Mouse (Mus musculus): Measurements from ENCODE around the gene Usp1. TPM values are rescaled to one million over a fixed set of nuclear protein-coding genes. Genes with fewer than 3 reads are reported as not detected.
A peak's percentile ranks its signal among the peaks of the same experiment; 100 is the strongest.

The Usp1 gene
- 10 to 100 TPM; 11.2 to 12.1 TPM for total RNA-seq (2021)
- long read RNA-seq, experiment 1, transcript Usp1-202 (9 exons, 3,527 nt): major isoform, 7 of 21 reads
- long read RNA-seq, experiment 1, partial matches to known transcripts: 2 of 21 reads
- long read RNA-seq, experiment 1, other reads (novel, unspliced or antisense): 8 of 21 reads
- long read RNA-seq, experiment 2, transcript Usp1-202 (9 exons, 3,527 nt): major isoform, 5 of 14 reads
- long read RNA-seq, experiment 2, partial matches to known transcripts: 0 of 14 reads
- long read RNA-seq, experiment 2, other reads (novel, unspliced or antisense): 5 of 14 reads

DNA sequence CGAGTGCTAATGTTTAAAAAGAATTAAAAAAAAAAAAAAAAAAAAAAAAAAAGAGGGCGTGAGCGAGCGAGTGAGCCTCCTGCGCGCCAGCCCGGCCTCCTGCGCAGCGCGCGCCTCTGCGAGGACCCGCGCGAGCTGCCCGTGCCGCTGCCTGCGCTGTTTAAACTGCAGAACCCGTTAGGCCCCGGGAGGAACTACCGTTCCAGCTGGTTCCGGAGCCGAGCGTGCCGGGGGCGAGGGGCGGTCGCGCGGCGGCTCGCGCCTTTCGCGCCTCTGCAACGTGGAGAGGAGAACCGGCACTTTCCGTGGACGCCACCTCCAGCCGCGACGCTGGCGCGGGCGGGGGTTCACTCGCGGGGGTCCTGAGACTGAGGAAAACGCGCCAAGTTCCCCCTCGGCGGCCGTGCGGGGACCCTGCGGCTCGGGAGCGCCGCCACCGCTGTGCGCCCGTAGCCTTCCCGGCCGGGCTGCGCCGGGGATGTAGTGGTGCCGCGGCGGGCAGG lies at the start of gene Usp1:
Gene Usp1, plus strand, starts transcription at position 243 of the 503 bp plus-strand sequence.
- no peak for TF ChIP-seq CTCF (IDR thresholded peaks at IDR 0.05)
- intact Hi-C loops (cut with DNase I): no loop called here
- DNase-seq: peak; percentile 89

DNA sequence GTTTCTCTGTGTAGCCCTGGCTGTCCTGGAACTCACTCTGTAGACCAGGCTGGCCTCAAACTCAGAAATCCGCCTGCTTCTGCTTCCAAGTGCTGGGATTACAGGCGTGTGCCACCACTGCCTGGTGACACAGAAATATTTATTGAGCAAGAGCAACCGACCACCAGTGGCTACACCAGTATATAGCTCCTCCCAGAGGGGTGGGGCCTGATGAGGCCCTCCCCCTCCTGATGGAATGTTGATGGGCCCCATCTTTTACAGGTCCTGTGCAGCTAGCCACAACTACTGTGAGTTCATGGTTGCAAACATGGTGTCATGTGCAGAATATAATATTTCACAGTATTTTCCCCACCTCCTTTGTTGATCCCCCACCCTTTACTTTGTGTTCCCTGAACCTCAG lies 40.9 kb upstream of the Usp1 start:
- Histone ChIP-seq H3K4me3 (no peak overlapping the region), H3K27ac (no peak overlapping the region)
- intact Hi-C loops (cut with DNase I): no loop called here
- DNase-seq: no peak
- no peak for TF ChIP-seq CTCF (IDR thresholded peaks at IDR 0.05)

More for the DNA sequence above, at the start of gene Usp1:
- Histone ChIP-seq H3K4me3 (peak within 1 kb of the TSS; percentile 95), H3K27ac (peak within 1 kb of the TSS; percentile 98)

DNA sequence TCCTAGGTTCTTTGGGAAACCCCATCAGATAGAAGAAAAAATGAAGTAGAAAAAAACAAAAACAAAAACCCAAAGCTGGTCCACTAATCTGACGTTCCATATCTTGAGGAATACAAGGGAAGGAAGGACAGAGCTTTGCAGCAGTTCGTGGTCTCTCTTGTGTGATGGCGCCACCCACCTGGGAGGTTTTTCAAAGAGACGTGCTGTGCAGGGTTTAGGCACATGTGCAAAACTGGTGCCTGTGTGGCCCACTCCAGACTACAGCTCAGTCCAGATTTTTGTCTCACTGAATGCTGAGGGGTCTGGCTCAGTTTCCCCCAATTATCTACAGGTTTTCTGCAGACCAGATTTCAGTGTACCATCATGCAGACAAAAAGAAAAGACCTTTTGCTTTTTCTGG lies 37.2 kb upstream of the Usp1 start:
- intact Hi-C loops (cut with DNase I): loop anchor here (2.0 to 5.0 kb wide), 2 partner anchors 146 to 164 kb away; no protein-coding TSS in a partner anchor
- H3K27ac ChIP-seq: no peak overlapping the region
- no peak overlapping the region for H3K4me3 ChIP-seq
- no peak for TF ChIP-seq CTCF (IDR thresholded peaks at IDR 0.05)
- no peak for DNase-seq

DNA sequence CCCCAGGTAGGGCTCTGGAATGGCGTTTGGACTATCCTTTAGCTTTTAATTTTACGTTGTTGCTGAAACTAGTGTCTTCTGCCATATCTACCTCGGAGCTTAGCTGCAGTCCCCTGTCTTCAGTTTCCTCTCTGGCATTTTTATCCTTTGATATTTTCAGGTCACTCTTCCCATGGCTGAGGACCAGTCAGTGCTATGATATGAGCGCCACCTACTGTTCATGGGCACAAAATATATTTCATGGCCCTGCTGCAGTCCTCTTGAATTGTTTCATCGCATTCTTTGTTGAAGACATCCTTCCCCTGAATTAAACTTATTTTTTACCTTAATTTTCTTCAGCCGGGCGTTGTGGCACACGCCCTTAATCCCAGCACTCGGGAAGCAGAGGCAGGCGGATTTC lies 36.5 kb upstream of the Usp1 start:
- Histone ChIP-seq H3K4me3 (no peak overlapping the region), H3K27ac (no peak overlapping the region)
- DNase-seq: peak; percentile 33
- intact Hi-C loops (cut with DNase I): loop anchor here (2.0 to 5.0 kb wide), 2 partner anchors 146 to 165 kb away; no protein-coding TSS in a partner anchor
- TF ChIP-seq CTCF (IDR thresholded peaks at IDR 0.05): peak; percentile 81

DNA sequence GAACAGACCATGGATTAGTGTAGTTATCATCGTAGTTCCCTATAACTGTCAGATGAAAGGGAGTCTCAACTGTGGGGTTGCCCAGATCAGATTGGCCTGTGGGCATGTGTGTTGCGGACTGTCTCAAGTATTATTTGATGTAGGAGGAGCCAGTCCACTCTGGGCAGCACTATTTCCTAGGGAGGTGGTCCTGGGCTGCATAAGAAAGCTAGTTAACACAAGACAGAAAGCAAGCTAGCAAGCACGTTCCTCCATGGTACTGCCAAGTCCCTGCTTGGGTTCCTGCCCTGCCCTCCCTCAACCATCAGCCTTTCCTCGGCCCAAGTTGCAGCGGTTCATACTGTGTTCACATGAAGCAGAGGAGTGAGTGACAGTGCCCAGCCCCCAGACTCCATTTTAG lies 13.4 kb upstream of the Usp1 start:
- TF ChIP-seq CTCF (IDR thresholded peaks at IDR 0.05): no peak
- intact Hi-C loops (cut with DNase I): no loop called here
- no peak overlapping the region for H3K4me3 ChIP-seq
- no peak overlapping the region for H3K27ac ChIP-seq
- no peak for DNase-seq

DNA sequence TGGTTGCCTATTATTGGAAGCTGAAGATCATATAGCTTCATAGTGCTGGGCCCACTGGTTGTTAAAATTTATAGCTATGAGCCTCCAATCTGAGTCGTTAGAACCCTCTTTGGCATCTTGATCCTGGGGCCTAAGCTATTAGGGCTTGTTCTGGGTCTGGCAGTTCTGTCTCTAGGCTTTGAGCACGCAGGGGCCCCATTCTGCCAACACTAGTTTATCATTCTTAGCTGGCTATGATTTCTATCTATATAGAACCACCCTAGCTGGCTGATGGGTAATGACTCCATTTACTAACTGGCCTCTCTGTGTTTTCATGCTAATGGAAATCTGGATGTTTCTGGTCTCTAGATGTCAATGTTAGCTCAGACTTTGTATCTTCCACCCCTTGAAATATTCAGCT lies 5.9 kb upstream of the Usp1 start:
- Histone ChIP-seq H3K27ac (no peak overlapping the region), H3K4me3 (no peak overlapping the region)
- intact Hi-C loops (cut with DNase I): no loop called here
- TF ChIP-seq CTCF (IDR thresholded peaks at IDR 0.05): no peak
- DNase-seq: no peak

DNA sequence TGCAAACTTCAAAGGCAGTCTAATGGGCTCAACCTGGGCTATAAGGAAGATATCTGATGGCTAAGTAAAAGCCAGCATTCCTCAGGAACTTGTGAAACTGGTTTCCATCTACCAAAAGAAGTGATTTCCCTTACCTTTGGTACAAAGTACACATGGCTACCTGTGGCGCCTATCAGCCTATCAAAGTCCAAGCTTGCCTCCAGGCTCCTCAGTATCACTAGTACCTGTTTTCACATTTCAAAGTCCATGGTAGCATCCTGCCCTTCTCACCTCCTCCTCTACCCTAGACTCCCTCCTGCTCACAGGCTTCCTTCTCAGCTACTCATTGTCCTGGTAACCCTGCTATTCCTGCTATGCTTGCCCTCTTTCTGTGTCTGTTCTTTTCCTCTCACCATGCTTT lies 5.4 kb upstream of the Usp1 start:
- H3K4me3 ChIP-seq: no peak overlapping the region
- DNase-seq: no peak
- intact Hi-C loops (cut with DNase I): no loop called here
- TF ChIP-seq CTCF (IDR thresholded peaks at IDR 0.05): no peak
- H3K27ac ChIP-seq: no peak overlapping the region

DNA sequence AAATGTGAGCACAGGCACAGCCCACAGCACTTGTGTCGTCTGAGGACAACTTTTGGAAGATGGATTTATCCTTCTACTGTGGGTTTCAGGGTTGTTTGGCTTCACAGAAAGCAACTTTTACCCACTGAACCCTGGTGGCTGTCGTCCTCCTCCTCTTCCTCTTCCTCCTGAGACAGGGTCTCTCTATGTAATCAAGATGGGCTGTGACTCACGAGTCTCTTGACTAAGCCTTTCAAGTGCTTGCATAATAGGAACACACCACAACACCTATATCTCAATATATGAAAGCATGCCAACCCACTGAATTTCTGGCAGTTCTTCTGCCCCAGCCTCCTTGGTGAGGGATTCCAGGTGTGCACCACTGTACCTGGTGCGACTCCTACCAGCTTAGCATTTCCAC lies 2.7 kb upstream of the Usp1 start:
- no peak overlapping the region for H3K4me3 ChIP-seq
- intact Hi-C loops (cut with DNase I): no loop called here
- DNase-seq: no peak
- H3K27ac ChIP-seq: no peak overlapping the region
- TF ChIP-seq CTCF (IDR thresholded peaks at IDR 0.05): no peak

DNA sequence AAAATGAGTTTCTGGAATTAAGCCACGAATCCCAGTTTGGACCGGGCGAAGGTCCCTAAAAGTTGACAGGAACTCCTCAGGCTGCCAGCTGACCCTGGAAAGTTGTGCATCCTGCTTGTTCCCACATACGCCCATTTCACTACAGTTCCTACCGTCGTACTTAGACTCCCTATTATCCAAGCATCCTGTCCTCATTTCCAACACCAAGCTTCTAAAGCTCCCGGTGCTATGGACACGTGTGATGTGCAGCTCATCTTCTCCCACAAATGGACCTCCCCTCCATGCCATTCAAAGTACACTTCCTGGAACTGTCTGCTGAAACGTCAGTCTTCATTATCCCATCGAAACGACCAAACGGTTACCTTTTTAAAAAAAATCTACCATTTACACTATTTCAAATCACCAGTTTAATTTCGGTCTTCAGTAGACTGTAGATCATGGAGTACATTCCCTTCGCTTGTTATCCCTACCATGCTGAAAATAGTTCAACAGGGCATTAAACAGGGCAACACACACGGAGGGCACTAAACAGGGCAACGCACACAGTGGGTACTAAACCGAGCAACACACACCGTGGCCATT lies 1.5 kb upstream of the Usp1 start:
- intact Hi-C loops (cut with DNase I): no loop called here
- H3K27ac ChIP-seq: peak overlapping the region; percentile 98
- no peak for TF ChIP-seq CTCF (IDR thresholded peaks at IDR 0.05)
- peak overlapping the region; percentile 95 for H3K4me3 ChIP-seq
- no peak for DNase-seq

DNA sequence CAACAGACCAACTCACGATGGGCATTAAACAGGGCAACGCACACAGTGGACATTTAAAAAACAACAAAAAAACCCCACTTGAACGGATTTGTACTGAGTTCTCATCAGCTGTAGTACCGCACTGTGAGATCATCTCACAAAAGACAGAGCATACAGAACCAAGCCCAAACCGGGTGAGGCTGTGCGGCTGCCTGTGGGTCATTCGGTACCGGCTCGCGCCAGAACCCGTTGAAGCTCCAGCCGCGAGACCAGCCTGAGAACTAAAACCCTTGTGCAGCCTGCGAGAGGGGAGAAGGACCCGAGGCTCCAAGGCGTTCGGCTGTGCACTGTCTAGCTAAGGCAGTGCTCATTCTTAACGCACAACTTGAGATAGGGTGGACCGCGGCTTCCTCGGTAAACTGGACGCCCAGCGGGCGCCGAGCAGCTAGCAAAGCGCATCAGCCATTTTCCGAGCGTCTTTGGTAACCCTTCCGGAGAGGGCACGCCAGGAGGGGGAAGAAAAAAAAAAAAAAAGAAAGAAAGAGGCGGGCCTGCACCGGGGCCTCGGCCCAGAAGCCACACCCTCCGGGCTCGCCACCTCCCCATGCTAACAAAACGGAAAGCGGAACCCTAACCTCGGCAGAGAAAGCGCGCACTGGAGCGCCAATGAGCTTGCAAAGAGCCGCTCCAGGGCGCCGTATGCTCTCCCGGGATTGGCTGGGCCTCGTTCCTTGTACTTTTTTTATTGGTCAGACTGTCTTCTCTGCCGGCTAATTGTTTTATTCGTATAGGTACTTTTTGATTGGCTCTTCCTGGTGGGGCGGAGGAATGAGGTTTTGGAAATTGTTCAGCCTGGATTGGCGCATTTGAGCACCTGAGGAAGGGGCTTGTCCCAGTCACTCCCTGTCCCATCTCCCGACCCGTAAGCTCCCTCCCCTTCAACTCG lies 705 bp upstream of the Usp1 start:
- intact Hi-C loops (cut with DNase I): no loop called here
- Histone ChIP-seq H3K4me3 (peak overlapping the region; percentile 95), H3K27ac (peak overlapping the region; percentile 98)
- DNase-seq: peak; percentile 98
- TF ChIP-seq CTCF (IDR thresholded peaks at IDR 0.05): no peak

DNA sequence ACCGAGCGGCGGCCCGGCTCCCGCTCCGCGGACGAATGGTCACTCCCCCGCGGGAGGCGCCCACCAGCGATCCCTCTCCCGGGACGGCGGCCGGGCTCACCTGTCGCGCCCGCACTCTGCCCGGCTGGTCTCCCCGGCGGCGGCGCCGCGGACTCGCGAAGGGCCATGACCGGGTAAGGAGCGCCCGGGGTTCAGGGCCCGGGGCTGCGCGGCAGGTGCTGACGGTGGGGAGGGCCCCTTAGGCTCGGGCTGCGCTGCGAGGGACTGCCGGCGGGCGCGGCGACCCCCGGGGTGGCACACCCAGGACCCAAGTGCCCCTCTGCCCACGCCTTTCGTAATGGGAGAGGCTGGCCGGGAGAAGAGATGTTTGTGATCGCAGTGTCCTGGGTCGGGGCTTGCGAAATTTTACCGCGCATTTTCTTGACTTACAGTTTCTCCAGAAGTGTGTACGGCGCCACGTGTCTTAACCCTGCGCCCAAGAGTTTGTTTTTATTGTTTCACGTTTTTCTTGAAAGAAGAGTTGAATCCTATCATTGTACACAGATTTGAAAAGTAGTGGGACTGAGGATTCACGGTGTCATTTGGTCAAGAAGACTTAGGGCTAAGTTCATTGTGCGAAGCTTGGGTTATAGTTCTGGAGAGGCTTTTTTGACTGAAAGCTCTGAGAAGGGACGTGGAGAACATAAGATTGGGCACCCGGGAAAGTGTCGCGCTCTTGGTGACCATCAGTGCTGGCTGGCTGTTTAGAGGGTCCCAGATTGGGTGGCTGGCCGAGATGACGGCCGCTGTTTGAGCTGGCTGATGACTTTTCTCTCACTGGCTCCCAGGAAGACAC lies 678 bp downstream of the Usp1 start:
- Histone ChIP-seq H3K27ac (peak overlapping the region; percentile 98), H3K4me3 (peak overlapping the region; percentile 95)
- DNase-seq: no peak
- intact Hi-C loops (cut with DNase I): no loop called here
- TF ChIP-seq CTCF (IDR thresholded peaks at IDR 0.05): no peak

DNA sequence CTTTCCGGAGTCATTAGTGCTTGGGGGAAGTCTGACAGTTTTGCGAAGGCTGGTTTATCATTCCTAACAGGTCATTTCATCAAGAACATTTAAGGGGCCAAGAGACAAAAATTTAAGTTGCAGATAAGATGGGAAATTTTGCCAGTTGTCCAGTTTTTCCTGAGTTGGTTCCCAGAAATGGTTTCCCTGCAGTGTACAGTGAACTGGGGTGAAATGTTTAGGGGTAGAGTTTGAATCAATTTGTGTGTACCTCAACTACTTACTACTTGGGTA lies 1.2 kb downstream of the Usp1 start:
- intact Hi-C loops (cut with DNase I): loop anchor here (5.0 kb wide), 1 partner anchor 267 kb away; the partner anchor contains the start of gene Atg4c
- DNase-seq: no peak
- Histone ChIP-seq H3K27ac (peak overlapping the region; percentile 98), H3K4me3 (peak overlapping the region; percentile 95)
- TF ChIP-seq CTCF (IDR thresholded peaks at IDR 0.05): no peak

Measured in gastrocnemius, adult 2 months (tissue).